Mouse (Mus musculus): Measurements from ENCODE around the gene Axdnd1. TPM values are rescaled to one million over a fixed set of nuclear protein-coding genes. Genes with fewer than 3 reads are reported as not detected.

The Axdnd1 gene
- polyA plus RNA-seq, 1 experiment = 0.22 TPM

DNA sequence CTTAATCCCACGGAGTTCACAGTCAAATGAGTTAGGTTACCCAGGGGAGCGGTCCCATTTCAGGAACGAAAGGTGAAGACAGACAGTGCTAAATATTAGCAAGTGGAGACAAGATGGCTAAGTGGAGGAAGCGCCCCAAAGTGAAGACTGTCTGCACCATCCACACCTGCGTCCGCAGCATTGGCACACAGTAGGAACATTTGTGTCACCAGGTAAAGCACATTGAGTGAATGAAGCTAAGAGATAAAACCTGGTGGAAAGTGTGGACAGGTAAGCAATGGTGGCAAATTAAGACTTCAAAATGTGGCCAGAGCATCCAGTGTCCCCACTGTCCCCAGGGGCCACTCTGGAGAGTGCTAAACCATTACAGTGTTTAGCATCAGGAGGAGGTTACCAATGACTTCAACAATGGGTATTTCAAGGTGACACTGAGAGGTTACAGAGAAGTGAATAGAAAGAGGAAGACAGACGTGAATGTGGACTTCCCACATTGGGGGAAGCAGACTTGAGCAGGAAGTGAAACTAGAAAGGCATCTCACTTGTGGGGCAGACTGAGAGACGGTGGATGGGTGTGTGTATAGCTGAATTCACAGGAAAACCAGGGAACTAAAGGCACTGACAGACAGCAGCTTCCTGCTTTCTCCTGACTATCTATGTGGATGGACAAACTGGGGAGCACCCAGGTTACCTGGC lies 16.2 kb upstream of the Axdnd1 start:
- H3ac ChIP-seq (ENCODE audit: control insufficient read depth, insufficient read length, low read depth) = no peak overlapping the region
- H3K79me2 ChIP-seq (ENCODE audit: control insufficient read depth, insufficient read depth) = no peaks in the 10 kb centered on the region
- TF ChIP-seq MYOD1 (IDR thresholded peaks at IDR 0.05; ENCODE audit: control insufficient read depth, insufficient read length, low read depth) (no peak), FOSL1 (IDR thresholded peaks at IDR 0.05; ENCODE audit: insufficient read depth, low read length, poor library complexity, severe bottlenecking) (no peak), CTCF (IDR thresholded peaks at IDR 0.05; ENCODE audit: control insufficient read depth, insufficient read depth, insufficient read length) (no peak), MYOG (IDR thresholded peaks at IDR 0.05; ENCODE audit: control insufficient read depth, extremely low read depth, insufficient read length) (no peak), USF1 (IDR thresholded peaks at IDR 0.05; ENCODE audit: low read depth) (no peak), MAX (IDR thresholded peaks at IDR 0.05) (no peak), CEBPB (IDR thresholded peaks at IDR 0.05; ENCODE audit: low read depth) (no peak)
- peaks cover 1% of the 10 kb centered on the region for H3K79me3 ChIP-seq (ENCODE audit: low read depth)
- H3K4me3 ChIP-seq (ENCODE audit: insufficient read depth, poor library complexity, severe bottlenecking) = no peak overlapping the region
- no peaks in the 10 kb centered on the region for H3K27me3 ChIP-seq (ENCODE audit: control insufficient read depth, insufficient read depth, insufficient read length)
- H3K36me3 ChIP-seq (ENCODE audit: control insufficient read depth, insufficient read depth) = peaks cover 87% of the 10 kb centered on the region

DNA sequence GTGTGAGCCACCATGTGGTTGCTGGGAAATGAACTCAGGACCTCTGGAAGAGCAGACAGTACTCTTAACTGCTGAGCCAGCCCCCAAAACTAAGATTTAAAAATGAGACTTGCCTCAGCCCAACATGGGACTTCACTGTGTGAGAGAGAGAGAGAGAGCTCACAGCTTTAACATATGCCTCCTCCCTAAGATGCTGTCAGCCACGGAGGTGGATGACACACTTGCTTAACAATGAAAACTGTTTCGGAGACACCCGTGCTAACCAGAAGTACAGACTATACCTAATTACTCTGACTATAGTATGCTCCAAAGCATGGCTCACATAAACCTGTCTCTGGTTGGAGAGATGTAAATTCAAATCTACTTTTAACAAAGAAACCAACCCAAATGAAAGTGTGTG lies 12.5 kb upstream of the Axdnd1 start:
- no peak for TF ChIP-seq MAX (IDR thresholded peaks at IDR 0.05)
- TF ChIP-seq MYOG (IDR thresholded peaks at IDR 0.05; ENCODE audit: control insufficient read depth, extremely low read depth, insufficient read length) = no peak
- TF ChIP-seq USF1 (IDR thresholded peaks at IDR 0.05; ENCODE audit: low read depth) = no peak
- TF ChIP-seq MYOD1 (IDR thresholded peaks at IDR 0.05; ENCODE audit: control insufficient read depth, insufficient read length, low read depth) = no peak
- TF ChIP-seq FOSL1 (IDR thresholded peaks at IDR 0.05; ENCODE audit: insufficient read depth, low read length, poor library complexity, severe bottlenecking) = no peak
- peaks cover 77% of the 10 kb centered on the region for H3K36me3 ChIP-seq (ENCODE audit: control insufficient read depth, insufficient read depth)
- no peaks in the 10 kb centered on the region for H3K27me3 ChIP-seq (ENCODE audit: control insufficient read depth, insufficient read depth, insufficient read length)
- no peaks in the 10 kb centered on the region for H3K79me2 ChIP-seq (ENCODE audit: control insufficient read depth, insufficient read depth)
- no peaks in the 10 kb centered on the region for H3K79me3 ChIP-seq (ENCODE audit: low read depth)
- H3ac ChIP-seq (ENCODE audit: control insufficient read depth, insufficient read length, low read depth) = no peak overlapping the region
- H3K4me3 ChIP-seq (ENCODE audit: insufficient read depth, poor library complexity, severe bottlenecking) = no peak overlapping the region

DNA sequence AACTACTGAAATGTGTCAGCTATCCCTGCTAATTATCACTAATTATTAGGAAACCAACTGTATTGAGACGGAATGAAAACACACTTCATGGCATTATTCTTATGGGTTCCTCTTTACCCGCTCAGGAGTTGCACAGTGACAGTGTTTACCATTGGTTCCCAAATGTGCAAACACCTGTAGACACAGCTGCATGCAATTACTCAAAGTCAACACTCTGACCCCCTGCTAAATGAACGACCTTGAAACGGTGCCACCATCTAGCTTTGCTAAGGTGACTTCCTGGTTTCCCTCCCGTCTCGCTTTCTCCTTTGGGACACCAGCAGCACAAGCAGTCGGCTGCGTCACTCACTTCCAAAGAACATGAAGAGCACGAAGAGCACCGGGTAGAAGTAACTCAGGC lies 11.5 kb upstream of the Axdnd1 start:
- Histone ChIP-seq H3K36me3 (ENCODE audit: control insufficient read depth, insufficient read depth) (peaks cover 75% of the 10 kb centered on the region), H3K79me2 (ENCODE audit: control insufficient read depth, insufficient read depth) (no peaks in the 10 kb centered on the region), H3ac (ENCODE audit: control insufficient read depth, insufficient read length, low read depth) (no peak overlapping the region), H3K79me3 (ENCODE audit: low read depth) (no peaks in the 10 kb centered on the region), H3K27me3 (ENCODE audit: control insufficient read depth, insufficient read depth, insufficient read length) (no peaks in the 10 kb centered on the region), H3K4me3 (ENCODE audit: insufficient read depth, poor library complexity, severe bottlenecking) (no peak overlapping the region)
- TF ChIP-seq CTCF (IDR thresholded peaks at IDR 0.05; ENCODE audit: control insufficient read depth, insufficient read depth, insufficient read length) = no peak
- no peak for TF ChIP-seq MYOD1 (IDR thresholded peaks at IDR 0.05; ENCODE audit: control insufficient read depth, insufficient read length, low read depth)
- no peak for TF ChIP-seq FOSL1 (IDR thresholded peaks at IDR 0.05; ENCODE audit: insufficient read depth, low read length, poor library complexity, severe bottlenecking)
- TF ChIP-seq USF1 (IDR thresholded peaks at IDR 0.05; ENCODE audit: low read depth) = no peak
- TF ChIP-seq MAX (IDR thresholded peaks at IDR 0.05) = no peak
- no peak for TF ChIP-seq MYOG (IDR thresholded peaks at IDR 0.05; ENCODE audit: control insufficient read depth, extremely low read depth, insufficient read length)

GRCm38 (mm10) chr1:156428434-156428833 lies 7.5 kb upstream of the Axdnd1 start:
- Histone ChIP-seq H3K79me3 (ENCODE audit: low read depth) (no peaks in the 10 kb centered on the region), H3K4me3 (ENCODE audit: insufficient read depth, poor library complexity, severe bottlenecking) (no peak overlapping the region), H3K36me3 (ENCODE audit: control insufficient read depth, insufficient read depth) (peaks cover 57% of the 10 kb centered on the region), H3K79me2 (ENCODE audit: control insufficient read depth, insufficient read depth) (no peaks in the 10 kb centered on the region), H3ac (ENCODE audit: control insufficient read depth, insufficient read length, low read depth) (no peak overlapping the region), H3K27me3 (ENCODE audit: control insufficient read depth, insufficient read depth, insufficient read length) (no peaks in the 10 kb centered on the region)
- TF ChIP-seq MYOG (IDR thresholded peaks at IDR 0.05; ENCODE audit: control insufficient read depth, extremely low read depth, insufficient read length) (no peak), USF1 (IDR thresholded peaks at IDR 0.05; ENCODE audit: low read depth) (no peak), CEBPB (IDR thresholded peaks at IDR 0.05; ENCODE audit: low read depth) (no peak), FOSL1 (IDR thresholded peaks at IDR 0.05; ENCODE audit: insufficient read depth, low read length, poor library complexity, severe bottlenecking) (no peak), MAX (IDR thresholded peaks at IDR 0.05) (no peak), CTCF (IDR thresholded peaks at IDR 0.05; ENCODE audit: control insufficient read depth, insufficient read depth, insufficient read length) (no peak), MYOD1 (IDR thresholded peaks at IDR 0.05; ENCODE audit: control insufficient read depth, insufficient read length, low read depth) (no peak)

DNA sequence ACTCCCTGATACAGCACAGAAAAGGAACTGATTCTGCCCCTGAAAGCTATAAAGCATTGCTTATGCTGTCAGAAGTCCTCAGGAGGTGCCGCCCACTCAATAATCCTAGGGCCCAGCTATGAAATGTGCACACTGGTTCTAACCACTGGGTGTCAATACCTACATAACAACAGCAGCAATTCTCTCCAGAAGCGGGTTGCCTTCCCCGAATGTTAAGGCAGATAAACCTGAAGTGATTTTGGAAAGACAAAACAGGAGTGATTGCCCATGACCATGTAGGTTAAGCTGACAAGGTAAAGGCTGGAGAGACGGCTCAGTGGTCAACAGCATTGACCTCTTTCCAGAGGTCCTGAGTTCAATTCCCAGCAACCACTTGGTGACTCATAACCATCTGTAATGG lies 4.8 kb upstream of the Axdnd1 start:
- peaks cover 35% of the 10 kb centered on the region for H3K36me3 ChIP-seq (ENCODE audit: control insufficient read depth, insufficient read depth)
- TF ChIP-seq MYOG (IDR thresholded peaks at IDR 0.05; ENCODE audit: control insufficient read depth, extremely low read depth, insufficient read length) (no peak), MYOD1 (IDR thresholded peaks at IDR 0.05; ENCODE audit: control insufficient read depth, insufficient read length, low read depth) (no peak), FOSL1 (IDR thresholded peaks at IDR 0.05; ENCODE audit: insufficient read depth, low read length, poor library complexity, severe bottlenecking) (no peak)
- no peak overlapping the region for H3ac ChIP-seq (ENCODE audit: control insufficient read depth, insufficient read length, low read depth)
- H3K79me3 ChIP-seq (ENCODE audit: low read depth) = no peaks in the 10 kb centered on the region
- H3K4me3 ChIP-seq (ENCODE audit: insufficient read depth, poor library complexity, severe bottlenecking) = no peak overlapping the region
- H3K79me2 ChIP-seq (ENCODE audit: control insufficient read depth, insufficient read depth) = no peaks in the 10 kb centered on the region
- no peaks in the 10 kb centered on the region for H3K27me3 ChIP-seq (ENCODE audit: control insufficient read depth, insufficient read depth, insufficient read length)

GRCm38 (mm10) chr1:156424054-156424453 lies 3.1 kb upstream of the Axdnd1 start:
- TF ChIP-seq USF1 (IDR thresholded peaks at IDR 0.05; ENCODE audit: low read depth) (no peak), CTCF (IDR thresholded peaks at IDR 0.05; ENCODE audit: control insufficient read depth, insufficient read depth, insufficient read length) (no peak), CEBPB (IDR thresholded peaks at IDR 0.05; ENCODE audit: low read depth) (no peak), MAX (IDR thresholded peaks at IDR 0.05) (no peak), MYOG (IDR thresholded peaks at IDR 0.05; ENCODE audit: control insufficient read depth, extremely low read depth, insufficient read length) (no peak)
- H3K36me3 ChIP-seq (ENCODE audit: control insufficient read depth, insufficient read depth) = peaks cover 20% of the 10 kb centered on the region
- no peak overlapping the region for H3K4me3 ChIP-seq (ENCODE audit: insufficient read depth, poor library complexity, severe bottlenecking)
- no peak overlapping the region for H3ac ChIP-seq (ENCODE audit: control insufficient read depth, insufficient read length, low read depth)
- no peaks in the 10 kb centered on the region for H3K79me2 ChIP-seq (ENCODE audit: control insufficient read depth, insufficient read depth)
- no peaks in the 10 kb centered on the region for H3K27me3 ChIP-seq (ENCODE audit: control insufficient read depth, insufficient read depth, insufficient read length)
- H3K79me3 ChIP-seq (ENCODE audit: low read depth) = no peaks in the 10 kb centered on the region

All from C2C12 (cell line).